Mouse (Mus musculus): ENCODE measurements around the gene Aars.
"Not testable (repeated sequence)": the region's sequence is repeated elsewhere in the genome, so short reads cannot be mapped to it uniquely, and the experiment has no call there.

The Aars gene

GRCm38 (mm10) chr8:111055031-111055634 is 22.2 kb downstream of the Aars start:
- no peak for DNase-seq (ENCODE audit: low spot score)

- no peak for DNase-seq (ENCODE audit: low spot score)
Measured at GRCm38 (mm10) chr8:111055661-111056060, 22.7 kb downstream of the Aars start.

- peak; percentile 91 for DNase-seq (ENCODE audit: low spot score)
Measured at GRCm38 (mm10) chr8:111056158-111056663, 23.3 kb downstream of the Aars start, which contains the start of gene Exosc6. Gene Exosc6 (plus strand): TSS chr8:111056339.

- no peak for DNase-seq (ENCODE audit: low spot score)
Measured at GRCm38 (mm10) chr8:111056691-111057293, 23.8 kb downstream of the Aars start.

GRCm38 (mm10) chr8:111058946-111059572 is 26.1 kb downstream of the Aars start:
- DNase-seq (ENCODE audit: low spot score), result no peak

GRCm38 (mm10) chr8:111061688-111062071 is 28.7 kb downstream of the Aars start:
- DNase-seq (ENCODE audit: low spot score), result no peak

- DNase-seq (ENCODE audit: low spot score), result peak; percentile 93
Measured at GRCm38 (mm10) chr8:111062072-111062757, 29.3 kb downstream of the Aars start.

GRCm38 (mm10) chr8:111062893-111063292 is 29.9 kb downstream of the Aars start:
- no peak for DNase-seq (ENCODE audit: low spot score)

- no peak for DNase-seq (ENCODE audit: low spot score)
Measured at GRCm38 (mm10) chr8:111066308-111066707, 33.4 kb downstream of the Aars start.

- DNase-seq (ENCODE audit: low spot score), result no peak
Measured at GRCm38 (mm10) chr8:111067439-111067838, 34.5 kb downstream of the Aars start.

GRCm38 (mm10) chr8:111068660-111069059 is 35.7 kb downstream of the Aars start:
- not testable (repeated sequence) for DNase-seq (ENCODE audit: low spot score)

GRCm38 (mm10) chr8:111075926-111076325 is 43.0 kb downstream of the Aars start:
- DNase-seq (ENCODE audit: low spot score), result peak; percentile 73

- no peak for DNase-seq (ENCODE audit: low spot score)
Measured at GRCm38 (mm10) chr8:111079461-111079860, 46.5 kb downstream of the Aars start.

GRCm38 (mm10) chr8:111079861-111080271 is 46.9 kb downstream of the Aars start:
- DNase-seq (ENCODE audit: low spot score), result no peak

- DNase-seq (ENCODE audit: low spot score), result no peak
Measured at GRCm38 (mm10) chr8:111081580-111082258, 48.8 kb downstream of the Aars start.

GRCm38 (mm10) chr8:111083936-111084335 is 51.0 kb downstream of the Aars start:
- not testable (repeated sequence) for DNase-seq (ENCODE audit: low spot score)

GRCm38 (mm10) chr8:111090126-111090525 is 57.2 kb downstream of the Aars start:
- peak; percentile 60 for DNase-seq (ENCODE audit: low spot score)

GRCm38 (mm10) chr8:111091706-111092105 is 58.8 kb downstream of the Aars start:
- DNase-seq (ENCODE audit: low spot score), result no peak

GRCm38 (mm10) chr8:111092326-111092725 is 59.4 kb downstream of the Aars start, which contains the start of gene Clec18a:
Gene Clec18a (minus strand): TSS chr8:111092426.
- not testable (repeated sequence) for DNase-seq (ENCODE audit: low spot score)

- peak; percentile 89 for DNase-seq (ENCODE audit: low spot score)
Measured at GRCm38 (mm10) chr8:111093865-111094718, 61.1 kb downstream of the Aars start, which contains the start of gene Pdpr. Gene Pdpr (plus strand): TSS chr8:111094630.
